Mouse (Mus musculus) limb, embryonic 14.5 days (tissue): ENCODE measurements around the gene Gas1. TPM values are rescaled to one million over a fixed set of nuclear protein-coding genes. Genes with fewer than 3 reads are reported as not detected.

ENCODE experiments used
- ATAC-seq: fragments of 200-750 bp; cut with Nextera tagmentation; 2 replicates; pipeline ENCODE4 v1.8.0; 2017; ENCODE audit warnings: low read depth, moderate number of reproducible peaks, moderate TSS enrichment; ENCODE audit not compliant: low FRiP score
- DNase-seq: peaks from one replicate; pipeline ENCODE4 v3.0.0-alpha.2; 2015; ENCODE audit warnings: low spot score
- H3K27ac ChIP-seq: fragments of 300-500 bp; sonication (generic); replicated peaks from 2 replicates; pipeline ENCODE4 v1.5.1; 2014; ENCODE audit warnings: low read depth, mild to moderate bottlenecking, low read length, moderate library complexity, mixed read lengths
- H3K27me3 ChIP-seq: fragments of 300-500 bp; sonication (generic); 2 replicates; pipeline ENCODE4 v1.6.1; 2014; ENCODE audit warnings: low read length, mixed read lengths; ENCODE audit not compliant: control insufficient read depth, insufficient read depth
- H3K36me3 ChIP-seq: fragments of 300-500 bp; sonication (generic); 2 replicates; pipeline ENCODE4 v1.6.1; 2014; ENCODE audit warnings: mild to moderate bottlenecking, low read length, moderate library complexity, mixed read lengths; ENCODE audit not compliant: control insufficient read depth, insufficient read depth
- H3K4me1 ChIP-seq: fragments of 300-500 bp; sonication (generic); 2 replicates; pipeline ENCODE4 v1.6.1; 2014; ENCODE audit warnings: antibody characterized with exemption, low read length, mixed read lengths; ENCODE audit not compliant: control insufficient read depth, insufficient read depth
- H3K4me2 ChIP-seq: fragments of 300-500 bp; sonication (generic); replicated peaks from 2 replicates; pipeline ENCODE4 v1.6.1; 2014; ENCODE audit warnings: low read depth, mild to moderate bottlenecking, low read length, moderate library complexity; ENCODE audit not compliant: severe bottlenecking
- H3K4me3 ChIP-seq: fragments of 300-500 bp; sonication (generic); replicated peaks from 2 replicates; pipeline ENCODE4 v1.5.1; 2014; ENCODE audit warnings: low read length
- H3K9ac ChIP-seq: fragments of 300-500 bp; sonication (generic); 2 replicates; pipeline ENCODE4 v1.6.1; 2014; ENCODE audit warnings: mild to moderate bottlenecking, low read depth, low read length, moderate library complexity; ENCODE audit not compliant: severe bottlenecking
- H3K9me3 ChIP-seq: fragments of 300-500 bp; sonication (generic); 2 replicates; pipeline ENCODE4 v1.6.1; 2016; ENCODE audit warnings: low read length; ENCODE audit not compliant: control insufficient read depth
- POLR2A ChIP-seq: fragments of 200-500 bp; IDR thresholded peaks from 2 replicates; pipeline ENCODE4 v1.8.0; 2012; ENCODE audit warnings: inconsistent platforms, mild to moderate bottlenecking, moderate library complexity, borderline replicate concordance; ENCODE audit not compliant: insufficient read depth, insufficient read length; ENCODE audit errors: extremely low read depth
- WGBS: fragments of 180-500 bp; shearing (Covaris S2); extraction: QIAGEN DNeasy Blood & Tissue Kit; methylation state at CpG from one replicate; pipeline ENCODE4 v1.1.7; 2014; 5-methylcytosine and 5-hydroxymethylcytosine counted together
- polyA plus RNA-seq, 2 experiments: library from polyadenylated mRNA; depleted of rRNA in 1 of 2; stranded (reverse) in 1 of 2; unstranded in 1 of 2; fragments of >200 nt; fragmentation: Nextera tagmentation in 1 of 2; extraction: Ambion mirVana in 1 of 2; gene quantifications; 2 replicates each; pipeline versions ENCODE4 v1.2.1 to v1.2.3; 2012 to 2014

Gene Gas1
- polyA plus RNA-seq, 2 experiments, result 385 to 406 TPM

DNA sequence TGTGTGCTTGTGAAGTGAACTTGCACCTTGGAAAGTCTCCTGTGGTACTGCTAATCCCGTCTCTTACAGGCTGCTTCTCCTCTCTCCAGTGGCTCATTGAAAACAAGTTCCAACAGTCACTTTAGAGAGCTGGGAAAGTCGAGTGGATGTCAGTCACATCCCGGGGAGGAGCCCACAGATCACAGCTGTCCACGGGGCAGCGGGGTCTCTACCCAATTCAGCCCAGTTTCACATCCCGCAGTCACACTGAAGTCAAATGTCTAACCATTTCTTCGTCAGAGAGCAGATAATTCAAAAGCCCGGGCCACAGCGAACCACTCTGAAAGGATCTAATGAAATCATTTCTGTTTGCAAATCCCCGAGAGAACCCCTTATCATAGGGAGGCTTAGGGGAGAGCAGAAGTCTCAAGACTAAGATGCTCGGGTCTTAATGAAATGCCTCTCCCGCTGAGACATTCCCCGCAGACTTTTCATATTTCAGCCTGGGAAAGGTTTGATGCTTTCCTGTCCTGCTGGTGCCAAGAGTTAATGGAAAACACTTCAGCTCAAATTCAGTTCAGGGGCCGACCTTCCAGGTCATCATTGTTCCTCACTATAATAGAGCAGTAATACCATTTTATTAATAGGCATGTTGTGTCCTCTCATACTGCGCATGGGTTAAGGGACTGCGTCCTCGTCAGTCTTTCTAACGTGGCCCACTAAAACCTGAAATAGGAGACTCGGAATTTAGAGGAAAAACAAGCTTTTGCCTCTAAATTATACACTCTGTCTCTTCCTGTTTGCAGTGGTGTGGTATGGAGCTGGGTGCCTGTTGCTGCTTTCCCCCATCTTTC lies 20.7 kb downstream of the Gas1 start:
- Histone ChIP-seq H3K4me2 (peak overlapping the region; percentile 10; the same call in 1 of the 2 replicates), H3K27ac (peak overlapping the region; percentile 30; the same call in 1 of the 2 replicates), H3K36me3 (no peaks in the 10 kb centered on the region), H3K27me3 (no peaks in the 10 kb centered on the region), H3K9ac (0 out of 2 replicates have a peak overlapping the region, but pooled peaks have one; percentile 14), H3K9me3 (peaks cover 7% of the 10 kb centered on the region; the same call in 1 of the 2 replicates), H3K4me1 (peaks cover 11% of the 10 kb centered on the region), H3K4me3 (no peak overlapping the region)
- 18% methylated on average over 19 of the region's 19 CpGs for WGBS
- ATAC-seq (no peak), DNase-seq (peak; percentile 33)
- TF ChIP-seq POLR2A, result no peak

DNA sequence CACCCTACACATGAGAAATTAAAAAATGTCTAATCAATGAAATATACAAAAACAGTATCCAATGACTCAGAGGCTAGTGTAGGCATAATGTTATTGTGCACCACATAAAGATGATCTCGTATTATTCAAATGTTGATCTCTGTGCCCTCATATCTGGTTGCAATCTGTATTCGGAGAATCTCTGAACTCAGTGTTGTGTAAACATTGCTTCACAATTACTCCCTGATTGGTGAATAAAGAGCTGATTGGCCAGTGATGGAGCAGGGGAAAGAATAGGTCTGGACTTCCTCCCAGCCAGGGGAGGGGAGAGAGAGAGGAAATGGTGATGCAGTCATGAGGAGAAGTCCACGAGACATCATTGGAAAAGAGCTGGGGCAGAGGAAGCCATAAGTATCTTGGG lies 23.0 kb downstream of the Gas1 start:
- H3K9ac ChIP-seq, result no peak overlapping the region
- H3K36me3 ChIP-seq, result no peaks in the 10 kb centered on the region
- TF ChIP-seq POLR2A, result no peak
- DNase-seq, result no peak
- peaks cover 7% of the 10 kb centered on the region; the same call in 1 of the 2 replicates for H3K9me3 ChIP-seq
- H3K4me2 ChIP-seq, result no peak overlapping the region
- H3K4me3 ChIP-seq, result no peak overlapping the region
- H3K4me1 ChIP-seq, result peaks cover 11% of the 10 kb centered on the region
- ATAC-seq, result no peak
- H3K27ac ChIP-seq, result no peak overlapping the region
- H3K27me3 ChIP-seq, result no peaks in the 10 kb centered on the region
- WGBS, result 90% methylated on average over 3 of the region's 3 CpGs

DNA sequence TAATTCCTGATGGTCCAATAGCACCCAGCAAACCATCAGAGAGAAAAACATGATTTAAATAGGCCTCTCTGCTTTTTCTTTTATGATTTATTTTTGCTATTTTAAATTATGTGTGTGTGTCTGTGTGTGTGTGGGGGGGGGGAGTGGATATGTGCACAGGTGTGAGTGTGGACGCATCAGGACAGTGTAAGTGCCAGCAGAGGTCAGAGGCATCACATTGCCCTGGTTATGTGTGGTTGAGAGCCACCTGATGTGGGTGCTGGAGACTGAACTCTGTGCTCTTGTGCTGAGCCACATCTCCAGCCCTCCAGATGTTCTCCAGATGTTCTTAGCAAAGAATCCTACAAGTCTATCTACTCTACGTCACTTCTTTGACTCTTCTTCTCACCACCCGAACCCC lies 28.9 kb downstream of the Gas1 start:
- WGBS, result 52% methylated on average over 3 of the region's 3 CpGs
- no peaks in the 10 kb centered on the region for H3K9me3 ChIP-seq
- no peak overlapping the region for H3K9ac ChIP-seq
- DNase-seq, result no peak
- H3K4me1 ChIP-seq, result peaks cover 24% of the 10 kb centered on the region
- no peak overlapping the region for H3K27ac ChIP-seq
- H3K4me2 ChIP-seq, result no peak overlapping the region
- TF ChIP-seq POLR2A, result no peak
- ATAC-seq, result no peak
- H3K27me3 ChIP-seq, result no peaks in the 10 kb centered on the region
- H3K4me3 ChIP-seq, result no peak overlapping the region
- no peaks in the 10 kb centered on the region for H3K36me3 ChIP-seq

DNA sequence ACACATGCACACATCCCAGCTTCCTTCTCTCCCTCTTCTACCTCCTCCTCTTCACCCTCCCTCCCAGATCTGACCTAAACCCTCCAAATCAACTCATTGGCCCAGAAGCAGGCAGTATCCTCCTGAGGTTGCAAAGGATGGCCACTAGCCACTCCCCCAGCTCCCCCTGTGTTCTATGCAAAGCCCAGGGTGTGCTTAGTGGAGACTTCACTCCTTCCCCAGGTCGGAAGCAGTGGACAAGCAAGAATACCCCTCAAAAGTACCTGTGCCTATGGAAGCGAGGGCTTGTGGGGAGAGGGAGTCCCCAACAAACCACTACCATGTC lies 29.3 kb downstream of the Gas1 start:
- Histone ChIP-seq H3K4me1 (peaks cover 24% of the 10 kb centered on the region), H3K4me2 (peak overlapping the region; percentile 48), H3K27ac (peak overlapping the region; percentile 75; the same call in 1 of the 2 replicates), H3K27me3 (no peaks in the 10 kb centered on the region), H3K9me3 (no peaks in the 10 kb centered on the region), H3K4me3 (no peak overlapping the region), H3K36me3 (no peaks in the 10 kb centered on the region), H3K9ac (peak overlapping the region; percentile 47; the same call in 1 of the 2 replicates)
- TF ChIP-seq POLR2A, result no peak
- 71% methylated on average over 2 of the region's 2 CpGs for WGBS
- ATAC-seq, result no peak; the same call in 1 of the 2 replicates
- no peak for DNase-seq

DNA sequence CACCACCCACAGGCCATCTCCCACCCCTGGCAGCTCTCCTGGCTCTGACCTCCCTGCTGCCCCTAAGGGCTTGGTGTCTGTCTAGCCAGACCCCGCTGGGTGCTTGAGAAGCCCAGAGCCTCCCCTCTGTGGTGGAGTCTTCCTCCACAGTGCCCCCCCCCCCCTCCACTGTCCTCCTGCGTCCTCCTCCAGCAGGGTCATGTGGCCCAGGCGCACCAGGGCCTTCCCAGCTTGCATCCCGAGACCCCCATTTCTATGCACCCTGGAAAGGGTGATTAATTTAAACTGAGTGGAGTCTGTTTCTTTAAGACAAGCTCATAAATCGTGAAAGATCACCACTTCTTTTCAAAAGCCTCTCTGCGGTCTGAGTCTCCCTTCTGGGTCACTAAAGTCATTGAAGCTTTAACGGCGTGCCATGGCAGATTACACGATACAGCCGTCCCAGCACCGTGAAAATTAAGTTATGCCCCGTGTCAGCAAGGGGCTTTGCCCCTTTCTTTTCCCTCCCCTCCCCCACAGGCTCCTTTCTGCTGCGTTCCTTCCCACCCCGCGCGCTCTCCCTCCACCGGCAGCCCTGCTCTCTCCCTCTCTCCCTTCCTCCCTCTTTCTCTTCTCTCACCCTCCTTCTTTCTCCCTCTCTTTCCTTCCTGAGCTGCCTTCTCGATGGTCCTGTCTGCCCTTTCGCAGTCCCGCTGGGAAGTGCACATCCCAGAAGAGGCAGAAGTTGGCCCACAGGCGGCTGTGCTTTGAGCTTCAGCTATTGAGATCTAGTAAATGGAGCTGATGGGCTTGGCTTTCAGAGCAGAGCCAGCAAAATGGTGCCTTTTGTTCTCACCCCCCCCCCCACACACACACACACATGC lies 29.9 kb downstream of the Gas1 start:
- Histone ChIP-seq H3K4me2 (peak overlapping the region; percentile 48), H3K4me3 (peak overlapping the region; percentile 24), H3K27ac (peak overlapping the region; percentile 75), H3K36me3 (no peaks in the 10 kb centered on the region), H3K9ac (peak overlapping the region; percentile 47), H3K27me3 (no peaks in the 10 kb centered on the region), H3K4me1 (peaks cover 24% of the 10 kb centered on the region), H3K9me3 (no peaks in the 10 kb centered on the region)
- ATAC-seq, result peak; percentile 84
- TF ChIP-seq POLR2A, result no peak
- WGBS, result 6% methylated on average over 21 of the region's 21 CpGs
- DNase-seq, result peak; percentile 64
